Mouse (Mus musculus): Measurements from ENCODE around the gene Thrb. TPM values are rescaled to one million over a fixed set of nuclear protein-coding genes. Genes with fewer than 3 reads are reported as not detected.
"Not testable (repeated sequence)": the region's sequence is repeated elsewhere in the genome, so short reads cannot be mapped to it uniquely, and the experiment has no call there.

Gene Thrb
- total RNA-seq, 2 experiments from 2014 or later: 0.17 to 1.5 TPM

- ATAC-seq (replicated peaks; ENCODE audit: poor library complexity, severe bottlenecking): no peak
Measured at GRCm38 (mm10) chr14:17917899-17918298, 257.8 kb downstream of the Thrb start.

GRCm38 (mm10) chr14:17922807-17923704 lies 263.0 kb downstream of the Thrb start:
- ATAC-seq (replicated peaks; ENCODE audit: poor library complexity, severe bottlenecking): peak; percentile 43

- 0 out of 2 replicates have a peak, but pooled peaks have one; percentile 42 for ATAC-seq (replicated peaks; ENCODE audit: poor library complexity, severe bottlenecking)
Measured at GRCm38 (mm10) chr14:17927469-17927868, 267.4 kb downstream of the Thrb start.

- ATAC-seq (replicated peaks; ENCODE audit: poor library complexity, severe bottlenecking): no peak
Measured at GRCm38 (mm10) chr14:17929585-17929984, 269.5 kb downstream of the Thrb start.

GRCm38 (mm10) chr14:17933475-17933874 lies 273.4 kb downstream of the Thrb start:
- peak; percentile 67 for ATAC-seq (replicated peaks; ENCODE audit: poor library complexity, severe bottlenecking)

GRCm38 (mm10) chr14:17934779-17935178 lies 274.7 kb downstream of the Thrb start:
- ATAC-seq (replicated peaks; ENCODE audit: poor library complexity, severe bottlenecking): not testable (repeated sequence)

GRCm38 (mm10) chr14:17954038-17954437 lies 294.0 kb downstream of the Thrb start:
- no peak for ATAC-seq (replicated peaks; ENCODE audit: poor library complexity, severe bottlenecking)

GRCm38 (mm10) chr14:17959901-17960300 lies 299.8 kb downstream of the Thrb start:
- no peak for ATAC-seq (replicated peaks; ENCODE audit: poor library complexity, severe bottlenecking)

- peak; percentile 99 for ATAC-seq (replicated peaks; ENCODE audit: poor library complexity, severe bottlenecking)
Measured at GRCm38 (mm10) chr14:17967117-17967726, 307.2 kb downstream of the Thrb start.

GRCm38 (mm10) chr14:17972132-17972531 lies 312.1 kb downstream of the Thrb start:
- no peak for ATAC-seq (replicated peaks; ENCODE audit: poor library complexity, severe bottlenecking)

- no peak for ATAC-seq (replicated peaks; ENCODE audit: poor library complexity, severe bottlenecking)
Measured at GRCm38 (mm10) chr14:17972665-17973064, 312.6 kb downstream of the Thrb start.

GRCm38 (mm10) chr14:17975786-17976185 lies 315.7 kb downstream of the Thrb start:
- no peak for ATAC-seq (replicated peaks; ENCODE audit: poor library complexity, severe bottlenecking)

- peak; percentile 48; the same call in 1 of the 2 replicates for ATAC-seq (replicated peaks; ENCODE audit: poor library complexity, severe bottlenecking)
Measured at GRCm38 (mm10) chr14:17978259-17978658, 318.2 kb downstream of the Thrb start.

- ATAC-seq (replicated peaks; ENCODE audit: poor library complexity, severe bottlenecking): no peak
Measured at GRCm38 (mm10) chr14:17981258-17981657, 321.2 kb downstream of the Thrb start.

GRCm38 (mm10) chr14:17982017-17982416 lies 322.0 kb downstream of the Thrb start:
- ATAC-seq (replicated peaks; ENCODE audit: poor library complexity, severe bottlenecking): peak; percentile 52

- ATAC-seq (replicated peaks; ENCODE audit: poor library complexity, severe bottlenecking): peak; percentile 59
Measured at GRCm38 (mm10) chr14:17983390-17983789, 323.3 kb downstream of the Thrb start.

GRCm38 (mm10) chr14:17983839-17984238 lies 323.8 kb downstream of the Thrb start:
- no peak for ATAC-seq (replicated peaks; ENCODE audit: poor library complexity, severe bottlenecking)

- ATAC-seq (replicated peaks; ENCODE audit: poor library complexity, severe bottlenecking): no peak
Measured at GRCm38 (mm10) chr14:17988580-17988979, 328.5 kb downstream of the Thrb start.

- ATAC-seq (replicated peaks; ENCODE audit: poor library complexity, severe bottlenecking): no peak
Measured at GRCm38 (mm10) chr14:17989182-17989581, 329.1 kb downstream of the Thrb start.

GRCm38 (mm10) chr14:17990186-17990585 lies 330.1 kb downstream of the Thrb start:
- ATAC-seq (replicated peaks; ENCODE audit: poor library complexity, severe bottlenecking): no peak

GRCm38 (mm10) chr14:18001886-18002285 lies 341.8 kb downstream of the Thrb start:
- peak; percentile 69 for ATAC-seq (replicated peaks; ENCODE audit: poor library complexity, severe bottlenecking)
